Mouse (Mus musculus) brain, embryonic 14.5 days (tissue): ENCODE data around the gene Ndufa6. TPM values are rescaled to one million over a fixed set of nuclear protein-coding genes. Genes with fewer than 3 reads are reported as not detected.

Experiments
- DNase-seq: peaks from one replicate; pipeline ENCODE4 v3.0.0-alpha.2; 2011; ENCODE audit warnings: low read depth
- CTCF ChIP-seq: fragments of 200-500 bp; IDR thresholded peaks from 2 replicates; pipeline ENCODE4 v1.5.1; 2012; ENCODE audit warnings: inconsistent platforms, mild to moderate bottlenecking, moderate library complexity, borderline replicate concordance; ENCODE audit not compliant: insufficient read depth, insufficient read length; ENCODE audit errors: extremely low read depth
- POLR2A ChIP-seq: fragments of 200-500 bp; IDR thresholded peaks from 2 replicates; pipeline ENCODE4 v1.6.1; 2012; ENCODE audit warnings: mild to moderate bottlenecking, inconsistent platforms, borderline replicate concordance; ENCODE audit not compliant: poor library complexity, insufficient read depth, insufficient read length, severe bottlenecking; ENCODE audit errors: extremely low read depth
- polyA plus RNA-seq: library from polyadenylated mRNA; depleted of rRNA; stranded (reverse); fragments of >200 nt; gene quantifications from 2 replicates; pipeline ENCODE4 v1.2.3, GENCODE M21; 2012

Gene Ndufa6
- polyA plus RNA-seq, 1 experiment, result 298 TPM

GRCm38 (mm10) chr15:82362234-82362633 is 8.1 kb upstream of the Ndufa6 start:
- DNase-seq, result no peak
- TF ChIP-seq CTCF (no peak), POLR2A (no peak)

GRCm38 (mm10) chr15:82361459-82362018 is 7.4 kb upstream of the Ndufa6 start:
- peak; percentile 37 for DNase-seq
- no peak for TF ChIP-seq POLR2A
- peak; percentile 29; the same call in 1 of the 2 replicates for TF ChIP-seq CTCF

- no peak for DNase-seq
- no peak for TF ChIP-seq CTCF
- no peak for TF ChIP-seq POLR2A
Measured at GRCm38 (mm10) chr15:82358431-82359260, 4.5 kb upstream of the Ndufa6 start.

- no peak for DNase-seq
- no peak for TF ChIP-seq CTCF
- TF ChIP-seq POLR2A, result no peak
Measured at GRCm38 (mm10) chr15:82353745-82354113, 393 bp downstream of the Ndufa6 start.

- peak; percentile 25 for DNase-seq
- TF ChIP-seq CTCF (no peak), POLR2A (no peak)
Measured at GRCm38 (mm10) chr15:82353078-82353744, 911 bp downstream of the Ndufa6 start.

- TF ChIP-seq CTCF, result no peak
- TF ChIP-seq POLR2A, result no peak
- no peak for DNase-seq
Measured at GRCm38 (mm10) chr15:82351480-82351879, 2.6 kb downstream of the Ndufa6 start.

- DNase-seq, result no peak
- TF ChIP-seq POLR2A, result no peak
- no peak for TF ChIP-seq CTCF
Measured at GRCm38 (mm10) chr15:82350349-82350748, 3.8 kb downstream of the Ndufa6 start.

GRCm38 (mm10) chr15:82348999-82349341 is 5.2 kb downstream of the Ndufa6 start:
- DNase-seq, result no peak
- TF ChIP-seq CTCF (no peak), POLR2A (no peak)

GRCm38 (mm10) chr15:82348258-82348998 is 5.7 kb downstream of the Ndufa6 start:
- TF ChIP-seq POLR2A (no peak), CTCF (no peak)
- DNase-seq, result no peak

- DNase-seq, result no peak
- TF ChIP-seq POLR2A (no peak), CTCF (no peak)
Measured at GRCm38 (mm10) chr15:82347852-82348251, 6.3 kb downstream of the Ndufa6 start.

GRCm38 (mm10) chr15:82347303-82347676 is 6.8 kb downstream of the Ndufa6 start:
- no peak for DNase-seq
- TF ChIP-seq CTCF (no peak), POLR2A (no peak)

- TF ChIP-seq CTCF, result no peak
- no peak for TF ChIP-seq POLR2A
- DNase-seq, result no peak
Measured at GRCm38 (mm10) chr15:82346580-82347302, 7.4 kb downstream of the Ndufa6 start.
